Mouse (Mus musculus) right cerebral cortex, postnatal 14 days (tissue): Measurements from ENCODE around the gene Rab4b.
A peak's percentile ranks its signal among the peaks of the same experiment; 100 is the strongest.

Experiments used
- DNase-seq: peaks from one replicate; pipeline ENCODE4 v3.0.0; 2022

Rab4b gene

GRCm38 (mm10) chr7:27178324-27179216, at the start of gene Rab4b:
Gene Rab4b, minus strand, starts transcription at chr7:27178896.
- peak; percentile 98 for DNase-seq

GRCm38 (mm10) chr7:27228281-27228821, 49.7 kb upstream of the Rab4b start, which contains the start of gene Itpkc:
Gene Itpkc, minus strand, starts transcription at chr7:27228661.
- peak; percentile 91 for DNase-seq

- no peak for DNase-seq
Observed at GRCm38 (mm10) chr7:27227676-27228075, 49.0 kb upstream of the Rab4b start.

GRCm38 (mm10) chr7:27227276-27227675, 48.6 kb upstream of the Rab4b start:
- DNase-seq: no peak

GRCm38 (mm10) chr7:27224877-27225575, 46.3 kb upstream of the Rab4b start:
- DNase-seq: peak; percentile 42

- no peak for DNase-seq
Observed at GRCm38 (mm10) chr7:27222538-27222937, 43.8 kb upstream of the Rab4b start.

- no peak for DNase-seq
Observed at GRCm38 (mm10) chr7:27221939-27222338, 43.2 kb upstream of the Rab4b start.

GRCm38 (mm10) chr7:27219937-27220336, 41.2 kb upstream of the Rab4b start:
- DNase-seq: no peak

- DNase-seq: no peak
Observed at GRCm38 (mm10) chr7:27218586-27218985, 39.9 kb upstream of the Rab4b start.

- no peak for DNase-seq
Observed at GRCm38 (mm10) chr7:27212626-27213025, 33.9 kb upstream of the Rab4b start.

- no peak for DNase-seq
Observed at GRCm38 (mm10) chr7:27203730-27204449, 25.2 kb upstream of the Rab4b start.

GRCm38 (mm10) chr7:27198779-27199178, 20.1 kb upstream of the Rab4b start:
- DNase-seq: no peak

- DNase-seq: no peak
Observed at GRCm38 (mm10) chr7:27198355-27198754, 19.7 kb upstream of the Rab4b start.

GRCm38 (mm10) chr7:27197634-27198033, 18.9 kb upstream of the Rab4b start:
- DNase-seq: no peak

GRCm38 (mm10) chr7:27197136-27197535, 18.4 kb upstream of the Rab4b start:
- DNase-seq: no peak

GRCm38 (mm10) chr7:27195681-27196611, 17.2 kb upstream of the Rab4b start, which contains the start of the genes BC024978 and Snrpa:
Gene BC024978, plus strand, starts transcription at chr7:27195781.
Gene Snrpa, minus strand, starts transcription at chr7:27196271.
- DNase-seq: peak; percentile 94

- no peak for DNase-seq
Observed at GRCm38 (mm10) chr7:27193731-27194130, 15.0 kb upstream of the Rab4b start.

- no peak for DNase-seq
Observed at GRCm38 (mm10) chr7:27192434-27192833, 13.7 kb upstream of the Rab4b start.

- DNase-seq: no peak
Observed at GRCm38 (mm10) chr7:27189271-27189931, 10.7 kb upstream of the Rab4b start.

GRCm38 (mm10) chr7:27185986-27186385, 7.3 kb upstream of the Rab4b start:
- DNase-seq: no peak

GRCm38 (mm10) chr7:27184964-27185363, 6.3 kb upstream of the Rab4b start:
- DNase-seq: no peak
